Mouse (Mus musculus) cerebral cortex, adult 2 months (tissue): Measurements from ENCODE around the gene 1700008O03Rik.

Source experiments
- WGBS: fragments of 180-500 bp; shearing (Covaris S2); methylation state at CpG from one replicate; pipeline ENCODE4 v1.1.7; 2018; 5-methylcytosine and 5-hydroxymethylcytosine counted together

Gene 1700008O03Rik

DNA sequence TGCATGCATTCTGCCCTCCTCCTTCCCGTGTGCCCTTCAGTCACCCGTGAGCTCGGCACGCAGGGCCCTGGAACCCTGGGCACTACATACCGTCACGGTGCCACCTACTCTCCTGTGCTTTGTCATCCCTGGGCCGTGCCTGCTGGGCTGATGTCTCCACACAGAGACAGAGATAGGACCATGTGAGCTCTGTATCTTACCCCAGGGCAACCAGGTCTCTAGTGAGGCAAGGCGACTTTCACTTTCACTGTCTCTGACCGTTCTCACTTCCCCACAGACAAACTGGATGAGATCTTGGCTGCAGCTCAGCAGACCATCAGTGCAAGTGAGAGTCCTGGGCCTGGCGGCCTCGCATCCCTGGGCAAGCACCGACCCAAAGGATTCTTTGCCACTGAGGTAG lies 41.0 kb downstream of the 1700008O03Rik start:
- 53% methylated on average over 12 of the region's 12 CpGs for WGBS

DNA sequence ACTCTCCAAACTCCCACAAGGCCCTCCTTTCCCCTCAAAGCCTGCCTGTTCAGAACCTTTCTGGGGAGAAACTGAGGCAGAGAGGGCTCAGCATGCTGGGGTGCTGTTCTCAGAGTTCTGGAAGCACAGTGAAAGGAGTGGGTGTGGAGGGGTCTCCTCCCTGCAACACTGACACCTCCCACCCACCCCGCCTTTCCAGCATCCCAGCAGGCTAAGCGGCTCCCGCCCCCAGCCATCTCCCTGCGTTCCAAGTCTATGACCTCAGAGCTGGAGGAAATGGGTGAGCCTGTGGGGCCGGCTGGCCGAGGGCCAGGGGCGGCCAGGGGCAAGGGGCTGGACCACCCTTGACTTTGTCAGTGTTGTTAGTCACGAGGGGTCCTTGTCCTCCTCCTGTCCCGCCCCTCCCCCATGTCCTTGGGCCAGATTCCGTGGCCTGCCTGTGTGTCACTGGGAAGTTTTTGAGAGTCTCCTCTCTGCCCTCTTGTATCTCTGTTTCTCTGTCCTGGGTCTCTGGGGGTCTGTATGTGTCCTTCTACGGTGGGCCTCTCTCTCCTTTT lies 42.1 kb downstream of the 1700008O03Rik start:
- WGBS: 24% methylated on average over 11 of the region's 11 CpGs

DNA sequence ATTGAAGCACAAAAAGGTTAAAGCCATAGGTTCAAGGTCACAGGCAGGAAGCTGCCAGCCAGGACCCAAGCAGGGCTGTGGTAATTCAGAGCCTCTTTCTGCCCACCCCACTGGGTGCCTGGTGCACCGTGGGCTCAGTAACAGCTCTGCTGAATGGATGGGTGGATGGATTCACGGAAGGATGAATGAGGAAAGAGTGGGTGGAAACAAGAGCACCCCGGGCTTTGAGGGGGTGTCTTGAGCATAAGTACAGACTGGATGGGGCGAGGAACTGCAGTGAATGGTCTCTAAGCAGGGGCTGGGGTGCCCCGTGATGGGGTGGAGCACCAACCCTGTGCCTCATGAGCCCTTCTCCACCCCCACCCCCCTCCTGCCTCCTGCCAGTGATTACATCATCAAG lies 43.9 kb downstream of the 1700008O03Rik start:
- 41% methylated on average over 5 of the region's 5 CpGs for WGBS

DNA sequence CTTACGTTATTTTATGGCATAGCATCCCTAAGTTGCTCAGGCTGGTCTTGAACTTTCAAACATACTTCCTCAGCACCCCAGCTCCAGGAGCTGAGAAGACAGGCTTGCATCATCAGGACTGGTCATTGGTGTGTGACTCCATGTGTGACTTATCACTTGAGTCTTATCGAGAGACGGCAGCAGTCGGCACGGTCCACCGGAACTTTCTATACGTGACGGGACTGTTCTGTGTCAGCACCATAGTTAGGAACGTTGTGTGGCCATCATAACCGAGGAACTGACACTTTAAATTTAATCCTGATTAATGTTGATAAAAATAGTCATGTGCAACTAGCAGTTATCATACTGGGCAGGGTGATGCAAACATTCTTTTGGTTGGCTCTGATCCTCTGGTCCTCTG lies 44.5 kb downstream of the 1700008O03Rik start:
- whole genome bisulfite sequencing: 70% methylated on average over 10 of the region's 10 CpGs

GRCm38 (mm10) chr7:44340226-44340625 lies 45.4 kb downstream of the 1700008O03Rik start:
- WGBS: 44% methylated on average over 6 of the region's 6 CpGs

GRCm38 (mm10) chr7:44337121-44337849 lies 48.3 kb downstream of the 1700008O03Rik start:
- 3% methylated on average over 32 of the region's 32 CpGs for WGBS

- WGBS: 1% methylated on average over 49 of the region's 54 CpGs
Measured at GRCm38 (mm10) chr7:44336046-44337021, 49.3 kb downstream of the 1700008O03Rik start.

DNA sequence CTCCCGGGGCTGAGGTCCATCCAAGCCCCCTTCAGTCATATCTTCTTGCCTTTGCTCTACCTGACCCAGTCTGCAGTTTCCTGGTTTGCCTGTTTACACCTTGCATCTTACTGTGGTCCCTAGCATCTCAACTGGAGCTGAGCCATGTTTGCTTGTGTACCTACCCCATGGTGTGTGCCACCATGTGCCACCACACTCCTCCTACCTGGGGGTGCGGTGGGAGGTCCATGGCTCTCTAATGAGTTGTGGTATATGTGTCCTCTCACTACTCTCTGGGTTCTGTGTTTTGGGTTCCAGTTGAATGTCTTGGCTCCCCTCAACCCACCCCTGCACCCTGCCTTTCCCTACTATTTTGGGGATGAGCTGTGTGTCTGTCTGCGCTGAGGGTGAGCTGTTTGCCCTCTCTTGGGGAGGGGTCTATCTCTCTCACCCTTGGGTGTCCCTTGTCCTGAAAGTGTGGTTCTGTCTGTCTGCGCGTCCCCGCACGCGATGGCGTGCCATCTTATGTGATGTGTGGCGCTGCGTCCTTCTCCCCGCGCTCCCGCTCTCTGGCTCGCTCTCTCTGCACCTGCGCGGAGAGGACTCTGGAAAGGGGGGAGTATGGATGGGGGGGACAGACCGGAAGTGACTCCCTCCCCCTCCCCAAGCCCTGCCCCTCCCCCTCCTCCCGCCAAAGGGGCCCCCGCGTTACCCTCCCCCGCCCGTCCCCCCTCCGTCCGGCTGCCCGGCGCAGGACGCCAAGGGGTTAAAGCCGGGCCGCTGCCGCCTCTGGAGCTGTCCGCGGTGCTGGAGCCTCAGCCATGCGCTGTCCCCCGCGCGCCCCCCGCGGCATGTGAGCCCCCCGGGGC lies 50.4 kb downstream of the 1700008O03Rik start:
- 3% methylated on average over 34 of the region's 40 CpGs for WGBS

- 41% methylated on average over 14 of the region's 14 CpGs for WGBS
Measured at GRCm38 (mm10) chr7:44334139-44334538, 51.5 kb downstream of the 1700008O03Rik start.

DNA sequence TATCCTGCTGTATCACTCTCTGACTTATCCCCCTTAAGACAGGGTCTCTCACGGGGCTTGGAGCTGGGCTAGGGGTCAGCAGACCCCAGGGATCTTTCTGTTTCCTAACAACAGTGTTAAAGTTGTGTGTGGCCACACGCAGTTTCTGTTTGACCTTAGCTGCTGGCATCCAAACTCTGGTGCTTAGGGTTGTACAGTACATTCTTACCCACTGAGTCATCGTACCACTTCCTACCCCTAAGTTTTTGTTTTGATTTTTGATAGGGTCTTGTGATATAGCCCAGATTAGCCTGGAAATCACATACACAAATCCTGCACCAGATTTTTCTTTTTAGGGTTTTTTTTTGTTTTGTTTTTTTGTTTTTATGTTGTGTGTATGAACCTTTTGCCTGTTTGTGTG lies 53.3 kb downstream of the 1700008O03Rik start:
- 67% methylated on average over 3 of the region's 3 CpGs for WGBS

GRCm38 (mm10) chr7:44326614-44327013 lies 59.0 kb downstream of the 1700008O03Rik start:
- 43% methylated on average over 6 of the region's 6 CpGs for WGBS

GRCm38 (mm10) chr7:44322290-44322689 lies 63.3 kb downstream of the 1700008O03Rik start:
- 83% methylated on average over 1 of the region's 1 CpGs for WGBS

GRCm38 (mm10) chr7:44320886-44321285 lies 64.7 kb downstream of the 1700008O03Rik start:
- 13% methylated on average over 8 of the region's 8 CpGs for WGBS

- WGBS: 37% methylated on average over 4 of the region's 4 CpGs
Measured at GRCm38 (mm10) chr7:44317913-44318312, 67.7 kb downstream of the 1700008O03Rik start.

DNA sequence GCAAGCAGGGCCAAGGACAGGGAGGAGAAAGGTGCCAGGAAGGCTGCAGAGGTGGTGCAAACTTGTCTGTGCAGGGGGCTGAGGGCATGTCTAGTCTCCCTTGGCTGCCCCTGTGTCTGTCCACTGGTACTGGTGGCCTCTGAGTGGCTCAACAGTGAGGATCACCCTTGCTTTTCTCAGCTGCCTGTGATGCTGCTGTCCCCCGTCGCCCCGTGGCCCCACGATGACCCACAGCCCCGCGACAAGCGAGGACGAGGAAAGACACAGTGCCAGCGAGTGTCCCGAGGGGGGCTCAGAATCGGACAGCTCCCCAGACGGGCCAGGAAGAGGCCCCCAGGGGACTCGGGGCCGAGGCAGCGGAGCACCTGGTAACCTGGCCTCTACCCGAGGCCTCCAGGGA lies 73.1 kb downstream of the 1700008O03Rik start:
- WGBS: 72% methylated on average over 16 of the region's 16 CpGs

- 18% methylated on average over 6 of the region's 6 CpGs for whole genome bisulfite sequencing
Measured at GRCm38 (mm10) chr7:44311713-44312304, 73.8 kb downstream of the 1700008O03Rik start.

- 2% methylated on average over 38 of the region's 38 CpGs for WGBS
Measured at GRCm38 (mm10) chr7:44310878-44311712, 74.5 kb downstream of the 1700008O03Rik start.

DNA sequence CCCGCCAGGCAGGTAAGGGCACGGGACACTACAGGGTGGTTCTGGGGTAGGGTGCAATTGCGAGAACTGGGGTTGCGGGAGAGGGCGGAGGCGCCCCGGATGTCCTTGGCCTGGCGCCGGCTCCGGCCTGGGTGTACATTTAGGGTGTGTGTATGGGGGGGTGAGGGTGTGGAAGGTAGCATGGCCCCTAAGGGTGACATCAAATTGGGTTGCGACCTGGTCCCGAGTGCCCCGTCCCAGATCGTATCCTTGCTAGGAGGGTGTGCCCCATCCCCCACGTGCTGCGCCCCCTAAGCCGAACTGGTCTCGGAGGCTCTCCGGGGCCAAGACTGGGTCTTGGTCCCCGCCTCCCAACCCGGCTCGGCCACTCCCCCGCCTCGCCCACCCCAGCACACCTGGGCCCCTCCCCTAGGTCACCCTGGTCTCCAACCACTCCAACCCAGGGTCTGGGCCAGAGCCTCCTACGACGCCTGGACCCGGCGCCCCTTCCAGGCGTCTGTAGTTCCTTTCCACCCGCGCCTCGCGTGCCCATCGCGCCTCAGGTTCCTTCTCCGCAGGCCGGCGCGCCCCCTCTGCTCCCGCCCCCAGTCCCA lies 75.2 kb downstream of the 1700008O03Rik start:
- WGBS: 2% methylated on average over 39 of the region's 40 CpGs
